Mouse (Mus musculus) macrophage (primary cell): Measurements from ENCODE around the gene Cp. TPM values are rescaled to one million over a fixed set of nuclear protein-coding genes. Genes with fewer than 3 reads are reported as not detected.
"Not testable (repeated sequence)": the region's sequence is repeated elsewhere in the genome, so short reads cannot be mapped to it uniquely, and the experiment has no call there.

Experiments used
- H3K27ac ChIP-seq: fragments of 350-480 bp; formaldehyde crosslinking; 2 replicates; pipeline ENCODE4 v1.9.0; 2021
- H3K36me3 ChIP-seq: fragments of 350-480 bp; formaldehyde crosslinking; 2 replicates; pipeline ENCODE4 v1.9.0; 2021; ENCODE audit errors: inconsistent target
- H3K4me3 ChIP-seq: fragments of 350-480 bp; formaldehyde crosslinking; 2 replicates; pipeline ENCODE4 v1.9.0; 2021; ENCODE audit errors: inconsistent target
- H3K79me2 ChIP-seq: fragments of 350-480 bp; formaldehyde crosslinking; 2 replicates; pipeline ENCODE4 v1.9.0; 2021; ENCODE audit errors: inconsistent target
- WGBS: methylation state at CpG from one replicate; pipeline ENCODE4 v1.1.7; 2026; ENCODE audit warnings: inconsistent platforms; ENCODE audit not compliant: missing documents; 5-methylcytosine and 5-hydroxymethylcytosine counted together
- polyA plus RNA-seq: library from polyadenylated mRNA; stranded (reverse); fragments of 250-400 nt; gene quantifications from 3 replicates; pipeline ENCODE4 v1.2.4, GENCODE M21; 2018; ENCODE audit warnings: inconsistent platforms
- total RNA-seq, 78 experiments: library from RNA; depleted of rRNA; stranded (reverse); fragments of 250-400 nt; gene quantifications; 1 replicate in 9 of 78; 2 replicates in 24 of 78; 3 replicates in 43 of 78; 4 replicates in 2 of 78; pipeline ENCODE4 v1.2.4; 2018; ENCODE audit warnings: inconsistent platforms in 56 of 78

The Cp gene
- 1,000 to 10,000 TPM in 1 of 26 experiments, 100 to 1,000 TPM in 15, 10 to 100 TPM in 10; 25.0 to 1,061 (median 249) TPM for total RNA-seq (2018; cell fraction: chromatin; rRNA removed)
- total RNA-seq (2018; cell fraction: cytosol; rRNA removed) = 100 to 1,000 TPM in 6 of 26 experiments, 10 to 100 TPM in 12, 1 to 10 TPM in 8; 5.2 to 155 (median 29.5) TPM
- total RNA-seq (2018; cell fraction: nucleus; rRNA removed) = 100 to 1,000 TPM in 15 of 26 experiments, 10 to 100 TPM in 11; 16.1 to 687 (median 245) TPM
- 4.1 to 22.9 TPM (median 22.9 TPM) in 3 replicates for polyA plus RNA-seq

DNA sequence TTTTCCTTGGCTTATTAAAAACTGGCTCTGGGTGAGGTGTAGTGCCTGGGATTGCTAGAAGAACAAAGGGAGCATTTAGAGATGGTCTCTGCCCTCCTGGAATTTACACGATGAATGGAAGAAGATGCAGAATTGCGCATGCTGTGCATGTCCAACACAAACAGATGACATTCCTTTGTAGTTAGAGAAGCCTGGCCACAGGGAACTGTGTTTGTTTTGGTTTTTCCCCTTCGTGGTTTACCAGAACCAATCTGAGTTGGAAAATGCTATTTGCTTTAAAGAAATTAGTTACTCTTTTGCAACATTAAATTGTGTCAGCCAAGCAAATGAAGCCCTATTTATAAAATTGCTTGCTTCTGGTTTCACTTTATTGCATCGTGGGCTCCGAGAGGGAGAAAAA lies at the start of gene Cp:
Gene Cp (plus strand): TSS at position 170 of the 400 bp plus-strand sequence.
- no peaks in the 10 kb centered on the region for H3K36me3 ChIP-seq
- H3K79me2 ChIP-seq = peaks cover 15% of the 10 kb centered on the region; the same call in 1 of the 2 replicates
- no peak within 1 kb of the TSS for H3K27ac ChIP-seq
- H3K4me3 ChIP-seq = no peak within 1 kb of the TSS; the same call in 1 of the 2 replicates
- 35% methylated on average over 5 of the region's 5 CpGs for WGBS

DNA sequence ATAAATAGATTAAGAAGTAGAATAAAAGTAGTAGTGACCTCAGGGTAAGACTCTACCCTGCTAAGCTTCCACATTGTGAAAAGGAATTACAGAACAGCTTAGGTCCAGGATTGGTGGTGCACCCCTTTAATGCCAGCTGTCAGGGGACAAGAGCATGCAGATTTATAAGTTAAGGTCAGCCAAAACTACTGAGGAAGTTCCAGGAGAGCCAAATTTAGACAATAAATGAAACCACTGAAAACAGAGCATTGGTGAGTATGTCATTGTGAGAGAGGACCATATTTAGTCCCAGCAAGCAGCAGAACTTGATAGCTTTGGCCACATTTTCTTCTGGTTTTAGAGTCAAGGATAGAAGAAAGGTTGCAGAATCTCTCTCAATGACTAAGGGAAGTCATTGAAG lies 8.3 kb upstream of the Cp start:
- no peaks in the 10 kb centered on the region for H3K36me3 ChIP-seq
- no peak overlapping the region for H3K4me3 ChIP-seq
- no peaks in the 10 kb centered on the region for H3K79me2 ChIP-seq
- no peak overlapping the region for H3K27ac ChIP-seq

DNA sequence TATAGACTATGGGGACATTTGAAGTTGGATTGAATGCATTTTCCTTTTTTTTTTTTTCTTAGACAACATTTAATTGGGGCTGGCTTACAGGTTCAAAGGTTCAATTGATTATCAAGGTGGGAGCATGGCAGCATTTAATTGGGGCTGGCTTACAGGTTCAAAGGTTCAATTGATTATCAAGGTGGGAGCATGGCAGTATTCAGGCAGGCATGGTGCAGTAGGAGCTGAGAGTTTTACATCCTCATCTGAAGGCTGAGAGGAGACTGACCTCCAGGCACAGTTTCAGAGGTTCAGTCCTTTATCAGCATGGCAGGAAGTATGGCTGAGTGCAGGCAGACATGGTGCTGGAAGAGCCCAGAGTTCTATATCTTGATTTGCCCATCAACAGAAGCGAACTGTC lies 7.5 kb upstream of the Cp start:
- not testable (repeated sequence) for H3K4me3 ChIP-seq, H3K79me2 ChIP-seq, H3K27ac ChIP-seq, H3K36me3 ChIP-seq
- 100% methylated on average over 1 of the region's 1 CpGs for WGBS

DNA sequence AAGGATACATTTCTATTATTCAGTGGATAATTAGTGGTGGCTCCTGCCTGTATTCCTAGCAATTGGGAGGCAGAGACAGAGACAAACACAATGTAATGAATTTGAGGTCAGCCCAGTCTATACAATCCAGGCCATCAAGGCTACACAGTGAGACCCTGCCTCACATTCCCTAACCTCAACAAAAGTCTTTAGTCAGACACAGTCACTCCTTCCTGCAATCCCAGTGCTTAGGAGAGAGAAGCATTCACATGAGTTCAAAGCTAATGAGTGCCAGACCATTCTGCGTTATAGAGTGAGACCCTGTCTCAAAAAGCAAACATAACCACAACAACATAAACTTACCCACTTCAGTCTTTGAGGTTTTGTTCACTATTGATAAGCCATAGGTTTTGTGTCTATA lies 3.4 kb upstream of the Cp start:
- no peaks in the 10 kb centered on the region for H3K36me3 ChIP-seq
- peaks cover 2% of the 10 kb centered on the region; the same call in 1 of the 2 replicates for H3K79me2 ChIP-seq
- H3K27ac ChIP-seq = no peak overlapping the region
- 85% methylated on average over 1 of the region's 1 CpGs for WGBS
- no peak overlapping the region for H3K4me3 ChIP-seq

DNA sequence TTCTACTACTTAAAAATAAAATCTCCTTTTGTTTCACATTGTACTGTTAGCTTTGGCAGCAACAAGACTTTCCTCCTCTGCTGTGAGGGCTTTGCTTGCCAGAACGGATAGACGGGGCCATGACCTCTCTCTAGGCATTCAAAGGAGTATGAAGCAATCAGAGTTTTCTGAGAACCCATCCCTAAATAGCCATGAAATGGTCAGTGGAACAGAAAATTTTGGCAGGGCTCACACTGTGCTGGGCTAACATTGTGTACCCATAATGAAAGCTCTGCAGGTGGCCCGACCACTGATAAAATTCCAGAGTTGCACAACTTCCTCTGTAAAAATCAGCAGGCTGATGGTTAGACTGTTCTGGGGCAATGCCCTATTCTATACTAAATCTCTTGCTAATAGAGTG lies 3.0 kb upstream of the Cp start:
- H3K27ac ChIP-seq = no peak overlapping the region
- peaks cover 7% of the 10 kb centered on the region; the same call in 1 of the 2 replicates for H3K79me2 ChIP-seq
- no peak overlapping the region for H3K4me3 ChIP-seq
- H3K36me3 ChIP-seq = no peaks in the 10 kb centered on the region
- WGBS = 4% methylated on average over 3 of the region's 3 CpGs

DNA sequence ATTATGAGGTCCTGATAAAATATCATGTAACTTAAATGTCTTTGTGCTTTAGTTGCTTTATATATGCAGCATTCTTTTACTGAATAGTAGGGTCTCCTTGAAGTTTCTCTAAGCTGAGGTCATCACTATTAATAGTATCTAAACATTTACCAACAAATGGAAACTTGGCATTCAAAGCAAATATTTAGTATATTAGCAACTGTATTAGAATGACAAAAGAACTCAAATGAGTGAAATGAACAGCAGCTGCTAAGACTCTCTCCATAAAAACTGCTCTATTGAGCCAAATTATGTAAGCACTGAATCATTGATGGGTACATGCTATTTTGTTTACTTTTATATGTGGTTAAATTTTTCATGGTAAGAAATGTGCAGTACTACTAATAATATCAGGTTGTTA lies 1.2 kb downstream of the Cp start:
- no peaks in the 10 kb centered on the region for H3K36me3 ChIP-seq
- H3K27ac ChIP-seq = no peak overlapping the region
- peaks cover 15% of the 10 kb centered on the region; the same call in 1 of the 2 replicates for H3K79me2 ChIP-seq
- no peak overlapping the region for H3K4me3 ChIP-seq

DNA sequence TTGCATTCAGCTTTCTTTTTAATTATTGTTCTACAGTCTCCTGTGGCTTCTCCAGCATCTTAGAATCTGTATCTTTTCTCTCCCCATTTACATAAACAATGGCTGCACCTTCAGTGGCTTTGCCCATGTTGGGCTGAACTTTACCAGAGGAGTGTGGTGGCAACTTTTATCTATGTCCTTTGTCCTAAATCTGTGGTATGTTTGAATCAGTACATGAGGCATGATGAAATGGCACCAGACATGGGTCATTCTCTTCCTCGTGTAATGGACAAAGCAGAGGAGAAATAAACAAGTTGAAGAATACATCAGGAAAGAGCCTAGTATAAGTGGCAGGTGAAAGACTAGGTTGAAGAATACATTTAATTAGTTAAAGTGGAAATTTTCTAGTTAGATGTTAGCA lies 2.1 kb downstream of the Cp start:
- no peak overlapping the region for H3K27ac ChIP-seq
- 75% methylated on average over 1 of the region's 1 CpGs for WGBS
- peaks cover 15% of the 10 kb centered on the region; the same call in 1 of the 2 replicates for H3K79me2 ChIP-seq
- H3K36me3 ChIP-seq = no peaks in the 10 kb centered on the region
- no peak overlapping the region for H3K4me3 ChIP-seq

DNA sequence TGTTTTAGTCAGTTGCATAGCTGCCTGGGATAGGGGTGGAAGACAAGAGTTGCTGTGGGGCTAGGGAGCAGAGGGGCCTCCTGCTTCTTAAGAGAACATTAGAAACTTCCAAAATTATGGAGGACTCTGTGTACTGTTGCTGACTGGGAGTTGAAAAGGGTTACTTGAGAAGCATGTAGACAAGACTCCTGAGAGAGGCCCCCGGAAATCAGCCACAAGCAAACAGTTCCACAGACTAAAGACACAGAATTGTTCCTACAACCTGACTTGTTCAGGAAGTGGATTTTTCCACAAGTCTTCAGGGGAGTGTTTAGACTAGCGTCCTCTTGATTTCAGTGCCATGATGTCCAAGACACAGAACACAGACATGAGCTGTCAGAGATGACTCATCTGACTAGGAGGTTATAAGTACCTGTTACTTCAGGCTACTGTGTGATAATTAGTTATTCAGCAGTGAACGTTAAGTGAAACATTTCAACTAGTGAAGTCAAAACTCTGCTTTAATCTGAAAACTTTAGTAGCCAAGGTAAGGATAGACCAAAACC lies 3.8 kb downstream of the Cp start:
- no peaks in the 10 kb centered on the region for H3K36me3 ChIP-seq
- no peak overlapping the region for H3K4me3 ChIP-seq
- H3K79me2 ChIP-seq = peaks cover 15% of the 10 kb centered on the region; the same call in 1 of the 2 replicates
- H3K27ac ChIP-seq = no peak overlapping the region
- 90% methylated on average over 3 of the region's 3 CpGs for WGBS

DNA sequence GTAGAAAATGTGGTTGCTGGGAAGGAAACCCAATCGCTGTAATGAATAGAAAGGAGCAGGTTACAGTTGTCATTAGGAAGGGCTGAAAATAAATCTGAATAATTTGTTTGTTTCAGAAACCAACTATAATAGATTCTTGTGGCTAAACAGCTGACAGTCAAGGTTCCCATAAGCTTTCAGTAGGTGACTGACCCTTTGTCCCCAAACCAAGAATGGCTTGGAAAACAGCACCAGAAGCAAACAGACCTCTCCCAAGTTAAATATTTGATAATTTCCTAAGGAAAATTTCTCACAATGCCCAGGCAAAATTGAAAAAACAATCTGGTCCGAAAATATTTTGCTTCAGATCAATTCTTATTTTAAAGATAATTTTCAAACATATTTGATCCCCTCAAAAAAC lies 4.5 kb downstream of the Cp start:
- no peak overlapping the region for H3K27ac ChIP-seq
- H3K36me3 ChIP-seq = no peaks in the 10 kb centered on the region
- WGBS = 84% methylated on average over 2 of the region's 2 CpGs
- H3K4me3 ChIP-seq = no peak overlapping the region
- H3K79me2 ChIP-seq = peaks cover 15% of the 10 kb centered on the region; the same call in 1 of the 2 replicates

DNA sequence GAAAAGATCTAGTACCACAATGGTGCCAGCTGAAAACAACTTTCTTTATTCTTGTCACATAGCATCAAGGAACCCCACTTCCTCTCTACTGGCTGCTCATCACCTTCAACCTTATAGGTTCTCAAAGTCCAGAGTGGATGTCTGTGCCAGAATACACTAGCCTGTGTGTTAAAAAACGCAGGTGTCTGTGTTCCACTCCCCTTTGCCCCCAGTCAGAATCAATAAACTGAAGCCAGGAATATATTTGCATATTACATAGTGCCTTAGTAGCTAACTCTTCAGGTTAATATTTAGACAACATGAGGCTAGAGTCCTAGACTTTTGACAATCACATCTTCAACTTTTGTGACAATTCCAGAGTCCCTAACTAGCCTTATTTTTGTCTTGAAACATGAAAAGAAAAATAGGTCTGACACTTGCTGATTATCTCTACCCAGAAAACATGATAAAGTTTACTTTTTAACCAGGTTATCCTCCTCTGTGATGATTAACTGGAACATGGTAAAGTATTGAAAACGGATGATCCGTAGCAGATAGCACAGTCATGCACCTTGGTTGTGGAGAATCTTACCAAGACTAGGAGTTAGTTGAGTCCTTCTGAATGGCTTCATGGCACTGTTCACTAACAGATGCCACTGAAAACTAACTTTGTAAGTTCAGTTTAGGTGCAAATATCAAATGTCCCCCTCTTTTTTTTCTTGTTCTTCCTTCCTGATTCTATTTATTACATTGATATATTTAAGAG lies 6.1 kb downstream of the Cp start:
- H3K36me3 ChIP-seq = peaks cover 1% of the 10 kb centered on the region; the same call in 1 of the 2 replicates
- 86% methylated on average over 3 of the region's 3 CpGs for WGBS
- H3K27ac ChIP-seq = no peak overlapping the region
- peaks cover 15% of the 10 kb centered on the region; the same call in 1 of the 2 replicates for H3K79me2 ChIP-seq
- H3K4me3 ChIP-seq = no peak overlapping the region

DNA sequence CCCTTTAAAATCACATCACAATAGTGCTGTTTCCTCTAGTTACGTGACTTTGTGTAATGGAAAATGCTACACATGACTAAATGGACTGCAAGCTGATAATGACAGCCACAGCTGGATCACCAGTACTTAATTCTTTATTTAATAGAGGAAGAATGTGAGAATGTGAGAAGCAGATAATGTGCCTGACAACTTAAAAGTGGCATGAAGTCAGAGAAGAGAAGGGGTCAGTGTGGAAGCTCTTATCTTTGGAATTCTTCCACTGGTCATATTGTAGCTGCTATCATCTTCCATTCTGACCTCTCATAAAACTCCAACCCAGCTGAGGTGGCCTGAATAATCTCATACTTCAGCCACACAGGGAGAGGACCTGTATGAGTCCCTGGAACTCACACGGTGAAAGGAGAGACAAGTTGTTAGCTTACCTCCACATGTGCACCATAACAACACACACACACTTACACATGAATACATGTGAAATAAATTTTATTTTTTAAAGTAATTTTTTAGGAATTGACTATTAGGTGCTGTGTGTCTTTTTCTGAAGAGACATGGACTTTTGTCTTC lies 7.9 kb downstream of the Cp start:
- peaks cover 11% of the 10 kb centered on the region; the same call in 1 of the 2 replicates for H3K36me3 ChIP-seq
- H3K4me3 ChIP-seq = no peak overlapping the region
- H3K79me2 ChIP-seq = peaks cover under 1% of the 10 kb centered on the region; the same call in 1 of the 2 replicates
- WGBS = 89% methylated on average over 2 of the region's 2 CpGs
- no peak overlapping the region for H3K27ac ChIP-seq

DNA sequence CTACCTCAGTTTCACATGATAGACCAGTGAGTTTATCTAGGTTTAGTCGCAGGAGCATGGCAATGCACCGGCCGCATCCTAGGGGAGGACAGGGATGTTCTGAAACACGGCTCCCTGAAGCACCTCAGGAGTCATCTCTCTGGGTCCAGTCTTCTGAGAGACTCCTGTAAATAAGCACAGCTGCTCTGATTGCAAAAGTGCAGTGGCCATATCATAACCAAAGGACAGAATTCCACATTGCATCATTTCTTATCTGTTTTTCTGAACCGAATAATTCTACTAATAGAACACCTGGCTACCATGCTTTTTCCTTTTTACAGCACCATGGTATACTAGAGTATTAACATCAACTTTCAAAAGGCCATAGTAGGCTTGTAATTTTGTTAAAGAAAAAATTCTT lies 8.4 kb downstream of the Cp start:
- no peak overlapping the region for H3K27ac ChIP-seq
- WGBS = 93% methylated on average over 5 of the region's 5 CpGs
- no peak overlapping the region for H3K4me3 ChIP-seq
- H3K36me3 ChIP-seq = peaks cover 15% of the 10 kb centered on the region; the same call in 1 of the 2 replicates
- H3K79me2 ChIP-seq = no peaks in the 10 kb centered on the region; the same call in 1 of the 2 replicates

DNA sequence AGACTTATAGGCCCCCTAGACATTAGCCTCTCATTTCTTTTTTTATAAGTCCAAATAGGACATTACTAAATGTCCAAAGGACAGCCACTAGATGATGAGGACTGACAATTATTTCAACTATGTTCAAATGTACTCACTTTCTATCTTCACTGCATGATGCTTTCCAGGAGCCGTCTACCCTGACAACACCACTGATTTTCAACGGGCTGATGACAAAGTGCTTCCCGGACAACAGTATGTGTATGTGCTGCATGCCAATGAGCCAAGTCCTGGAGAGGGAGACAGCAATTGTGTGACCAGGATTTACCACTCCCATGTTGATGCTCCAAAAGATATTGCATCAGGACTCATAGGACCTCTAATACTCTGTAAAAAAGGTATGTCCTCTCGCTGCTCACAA lies 9.2 kb downstream of the Cp start:
- Histone ChIP-seq H3K4me3 (no peak overlapping the region), H3K79me2 (no peaks in the 10 kb centered on the region), H3K36me3 (peaks cover 23% of the 10 kb centered on the region; the same call in 1 of the 2 replicates), H3K27ac (no peak overlapping the region)
- WGBS = 91% methylated on average over 4 of the region's 4 CpGs

DNA sequence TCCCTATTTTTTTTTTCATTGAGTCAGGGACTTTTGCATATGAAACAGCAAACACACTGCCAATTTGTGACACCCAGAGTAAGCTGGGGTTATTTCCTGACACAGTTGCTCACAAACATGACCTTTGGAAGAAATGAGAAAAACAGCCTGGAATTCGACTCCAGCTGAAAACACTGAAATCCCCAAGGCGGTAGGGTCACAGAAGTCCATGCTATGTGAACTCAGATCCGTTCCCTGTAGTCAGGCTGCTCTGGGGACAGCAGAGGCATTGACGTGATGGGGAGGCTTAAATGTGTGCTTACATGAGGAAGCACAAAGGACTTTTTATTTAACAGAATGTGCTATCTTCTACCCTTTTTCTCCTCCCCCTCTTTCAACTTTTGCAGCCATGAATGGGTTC lies 21.6 kb downstream of the Cp start:
- Histone ChIP-seq H3K4me3 (no peak overlapping the region), H3K27ac (no peak overlapping the region), H3K79me2 (no peaks in the 10 kb centered on the region), H3K36me3 (peaks cover 42% of the 10 kb centered on the region)
- 90% methylated on average over 4 of the region's 4 CpGs for WGBS

DNA sequence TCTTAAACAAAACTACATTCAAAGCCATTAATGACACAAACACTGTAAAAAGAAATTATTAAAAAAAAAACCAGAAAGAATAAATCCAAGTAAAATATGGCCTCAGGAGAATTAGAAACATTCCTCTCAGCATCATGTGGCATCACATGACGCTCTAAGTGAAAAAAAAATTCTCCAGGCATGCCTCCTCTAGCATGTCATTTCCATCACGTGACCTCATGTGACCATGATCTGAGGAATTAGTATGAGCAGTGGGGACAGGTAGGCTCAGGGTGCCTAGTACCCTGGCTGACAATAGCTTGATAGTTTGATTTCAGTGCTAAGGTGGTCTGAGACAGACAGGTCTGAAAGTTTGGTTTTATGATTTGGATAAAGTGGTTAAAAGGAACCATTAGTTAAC lies 24.3 kb downstream of the Cp start:
- WGBS = 81% methylated on average over 2 of the region's 2 CpGs
- H3K27ac ChIP-seq = no peak overlapping the region

More for the DNA sequence above, 24.3 kb downstream of the Cp start:
- Histone ChIP-seq H3K36me3 (peaks cover 27% of the 10 kb centered on the region), H3K79me2 (no peaks in the 10 kb centered on the region), H3K4me3 (no peak overlapping the region)
